Mouse (Mus musculus) lung, adult 2 months (tissue): ENCODE results near the gene Casp2. TPM values are rescaled to one million over a fixed set of nuclear protein-coding genes. Genes with fewer than 3 reads are reported as not detected.

Experiments
- DNase-seq: peaks from one replicate; pipeline ENCODE4 v3.0.0; 2022
- H3K4me1 ChIP-seq: fragments of 200-500 bp; 2 replicates; pipeline ENCODE4 v1.6.1; 2011; ENCODE audit warnings: low read length; ENCODE audit not compliant: control insufficient read depth, insufficient read depth
- H3K4me3 ChIP-seq: fragments of 200-500 bp; replicated peaks from 2 replicates; pipeline ENCODE3; 2011; ENCODE audit warnings: low read depth, mild to moderate bottlenecking, control low read depth, low read length; ENCODE audit errors: extremely low read depth
- CTCF ChIP-seq: fragments of 200-500 bp; IDR thresholded peaks from 2 replicates; pipeline ENCODE4 v1.5.1; 2011; ENCODE audit warnings: mild to moderate bottlenecking, low read length, control low read depth; ENCODE audit not compliant: insufficient read depth
- POLR2A ChIP-seq: fragments of 200-500 bp; IDR thresholded peaks from 2 replicates; pipeline ENCODE4 v1.6.1; 2011; ENCODE audit warnings: low read depth, mild to moderate bottlenecking, control low read depth, low read length, borderline replicate concordance; ENCODE audit errors: extremely low read depth
- WGBS: fragments of 180-500 bp; shearing (Covaris S2); methylation state at CpG from one replicate; pipeline ENCODE4 v1.1.7; 2018; 5-methylcytosine and 5-hydroxymethylcytosine counted together
- polyA plus RNA-seq: library from polyadenylated mRNA; depleted of rRNA; stranded (reverse); fragments of >200 nt; gene quantifications from 2 replicates; pipeline ENCODE4 v1.2.3, GENCODE M21; 2012; rRNA removed

Gene Casp2
- polyA plus RNA-seq, 1 experiment: 36.7 TPM

GRCm38 (mm10) chr6:42310427-42311053 is 45.8 kb downstream of the Casp2 start:
- WGBS: 78% methylated on average over 2 of the region's 2 CpGs
- no peaks in the 10 kb centered on the region for H3K4me1 ChIP-seq
- DNase-seq: no peak
- no peak for TF ChIP-seq POLR2A
- no peak overlapping the region for H3K4me3 ChIP-seq

- Histone ChIP-seq H3K4me3 (no peak overlapping the region), H3K4me1 (no peaks in the 10 kb centered on the region)
- TF ChIP-seq POLR2A: no peak
- TF ChIP-seq CTCF: no peak
- no peak for DNase-seq
- 71% methylated on average over 4 of the region's 4 CpGs for WGBS
Observed at GRCm38 (mm10) chr6:42318293-42318692, 53.5 kb downstream of the Casp2 start.

- 5% methylated on average over 28 of the region's 28 CpGs for WGBS
- Histone ChIP-seq H3K4me3 (no peak overlapping the region), H3K4me1 (peaks cover 5% of the 10 kb centered on the region)
- TF ChIP-seq CTCF (no peak), POLR2A (no peak)
- no peak for DNase-seq
Observed at GRCm38 (mm10) chr6:42323371-42324066, 58.7 kb downstream of the Casp2 start.

- no peak overlapping the region for H3K4me3 ChIP-seq
- WGBS: under 1% methylated on average over 27 of the region's 32 CpGs
- DNase-seq: no peak
Observed at GRCm38 (mm10) chr6:42324067-42324481, 59.3 kb downstream of the Casp2 start.

DNA sequence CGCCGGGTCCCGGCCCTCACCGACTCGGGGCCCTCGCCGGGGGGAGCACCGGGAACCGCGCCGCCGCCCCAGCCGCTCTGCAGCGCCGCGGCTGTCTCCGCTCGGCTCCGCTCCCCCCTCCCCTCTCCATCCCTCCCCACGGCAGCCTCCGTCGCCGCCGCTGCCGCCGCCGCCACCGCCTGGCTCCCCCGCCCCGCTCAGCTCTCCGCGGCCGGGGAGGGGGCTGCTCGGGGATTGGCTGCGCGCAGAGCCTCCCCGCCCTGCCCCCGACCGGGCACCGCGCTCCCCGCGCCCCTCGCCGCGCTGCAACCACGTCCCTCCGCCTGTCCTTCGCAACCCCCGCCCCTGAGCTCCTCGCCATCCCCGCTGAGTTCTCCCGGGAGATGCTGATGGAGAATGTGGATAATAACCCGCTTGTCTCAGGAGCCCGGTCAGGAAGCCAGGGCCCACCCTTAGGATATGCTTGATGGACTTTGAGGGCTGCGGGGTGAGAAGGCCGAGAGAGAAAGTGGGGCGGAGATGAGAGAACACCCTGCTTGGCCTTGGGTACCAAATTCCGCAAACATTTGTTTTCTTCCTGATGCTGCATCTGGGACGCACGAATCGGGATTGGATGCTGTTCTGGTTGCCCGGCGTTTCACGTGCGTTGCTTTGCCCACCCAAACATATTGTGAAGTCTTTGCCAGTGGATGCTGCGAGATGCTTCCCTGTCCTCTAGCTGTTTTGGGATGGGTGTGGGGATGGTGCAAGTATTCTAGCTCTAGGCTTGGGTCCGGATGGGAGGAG is 59.9 kb downstream of the Casp2 start, which contains the start of gene Fam131b:
Gene Fam131b, minus strand, starts transcription at position 162 of the 786 bp plus-strand sequence.
- TF ChIP-seq CTCF (no peak), POLR2A (no peak)
- under 1% methylated on average over 44 of the region's 68 CpGs for WGBS
- Histone ChIP-seq H3K4me3 (peak within 1 kb of the TSS; percentile 44), H3K4me1 (peaks cover 5% of the 10 kb centered on the region)
- peak; percentile 12 for DNase-seq

More at GRCm38 (mm10) chr6:42324067-42324481, 59.3 kb downstream of the Casp2 start:
- peaks cover 5% of the 10 kb centered on the region for H3K4me1 ChIP-seq
- TF ChIP-seq CTCF: no peak

GRCm38 (mm10) chr6:42325268-42325609 is 60.5 kb downstream of the Casp2 start:
- TF ChIP-seq POLR2A (no peak), CTCF (peak; percentile 82)
- Histone ChIP-seq H3K4me3 (peak overlapping the region; percentile 44), H3K4me1 (peaks cover 5% of the 10 kb centered on the region)
- 10% methylated on average over 7 of the region's 7 CpGs for WGBS
- peak; percentile 78 for DNase-seq

DNA sequence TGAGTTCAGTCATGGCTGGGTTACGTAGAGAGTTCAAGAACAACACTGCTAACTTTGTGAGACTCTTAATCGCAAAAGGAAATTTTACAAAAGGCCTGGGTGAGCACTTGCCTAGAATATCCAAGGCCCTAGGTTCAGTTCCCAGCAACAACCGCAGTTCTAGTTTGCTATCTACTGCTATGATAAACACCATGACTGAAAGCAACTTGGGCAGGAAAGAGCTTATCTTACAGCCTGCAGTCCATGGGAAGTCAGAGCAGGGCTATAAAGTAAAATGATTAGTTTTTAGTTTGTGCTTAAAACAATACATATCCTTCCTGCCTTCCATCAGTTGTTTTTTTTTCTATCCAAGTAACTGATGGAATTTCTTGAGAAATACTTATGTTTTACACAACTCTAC is 61.7 kb downstream of the Casp2 start:
- no peak for DNase-seq
- 82% methylated on average over 3 of the region's 3 CpGs for WGBS
- TF ChIP-seq POLR2A (no peak), CTCF (no peak)
- no peak overlapping the region for H3K4me3 ChIP-seq
- H3K4me1 ChIP-seq: peaks cover 5% of the 10 kb centered on the region

GRCm38 (mm10) chr6:42328757-42329156 is 64.0 kb downstream of the Casp2 start:
- no peak for TF ChIP-seq POLR2A
- TF ChIP-seq CTCF: no peak
- no peak overlapping the region for H3K4me3 ChIP-seq
- WGBS: 78% methylated on average over 3 of the region's 3 CpGs
- DNase-seq: no peak
- peaks cover 3% of the 10 kb centered on the region for H3K4me1 ChIP-seq

DNA sequence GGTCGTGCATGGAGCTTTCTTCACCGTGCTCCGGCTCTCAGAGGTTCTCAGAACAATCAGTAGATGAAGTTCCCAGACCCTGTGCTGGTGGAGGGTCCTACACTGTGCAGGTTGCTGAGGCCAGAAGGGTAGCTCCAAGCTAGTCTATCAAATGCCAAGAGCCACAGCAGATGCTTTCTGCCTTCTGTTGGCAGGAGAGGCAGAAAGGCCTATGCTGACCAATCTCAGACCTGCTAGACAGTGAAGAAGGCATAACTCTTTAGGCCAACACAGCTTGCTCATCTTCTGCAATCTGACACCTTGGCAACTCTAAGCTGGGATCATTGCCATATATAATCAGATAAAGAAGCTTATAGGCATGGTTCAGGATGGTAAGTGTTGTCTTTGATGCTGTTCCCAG is 65.4 kb downstream of the Casp2 start:
- no peak for DNase-seq
- 68% methylated on average over 3 of the region's 3 CpGs for WGBS
- Histone ChIP-seq H3K4me3 (no peak overlapping the region), H3K4me1 (no peaks in the 10 kb centered on the region)
- no peak for TF ChIP-seq CTCF
- TF ChIP-seq POLR2A: no peak

- DNase-seq: no peak
- WGBS: 92% methylated on average over 3 of the region's 3 CpGs
- Histone ChIP-seq H3K4me3 (no peak overlapping the region), H3K4me1 (no peaks in the 10 kb centered on the region)
- TF ChIP-seq POLR2A: no peak
- no peak for TF ChIP-seq CTCF
Observed at GRCm38 (mm10) chr6:42330946-42331345, 66.2 kb downstream of the Casp2 start.

Other genes starting within 250 kb of the Casp2 start
- not detected in 2 replicates for gene Sva, start 226.6 kb upstream of the Casp2 start, polyA plus RNA-seq
- gene Tas2r139, start 124.0 kb upstream of the Casp2 start, polyA plus RNA-seq: not detected in 2 replicates
- not detected in 2 replicates for gene Tas2r144, start 49.7 kb upstream of the Casp2 start, polyA plus RNA-seq
- gene Gstk1, start 19.1 kb upstream of the Casp2 start, polyA plus RNA-seq: 39.4 and 47.4 TPM in 2 replicates
- gene Tmem139, start 3.0 kb upstream of the Casp2 start, polyA plus RNA-seq: 5.7 and 7.2 TPM in 2 replicates
- gene Clcn1, start 21.7 kb downstream of the Casp2 start, polyA plus RNA-seq: 0.34 and 1.5 TPM in 2 replicates
- gene Fam131b, start 59.7 kb downstream of the Casp2 start, polyA plus RNA-seq: 0.42 and 0.45 TPM in 2 replicates
- gene Zyx, start 84.6 kb downstream of the Casp2 start, polyA plus RNA-seq: 311 and 352 TPM in 2 replicates
- 22.4 and 26.7 TPM in 2 replicates for gene Epha1, start 108.3 kb downstream of the Casp2 start, polyA plus RNA-seq
- gene Tas2r143, start 135.3 kb downstream of the Casp2 start, polyA plus RNA-seq: 0.63 and 0.92 TPM in 2 replicates
- gene Tas2r135, start 140.4 kb downstream of the Casp2 start, polyA plus RNA-seq: 0.50 TPM in 1 of 2 replicates, not detected in the other
- 0.22 TPM in 1 of 2 replicates, not detected in the other for gene Tas2r126, start 169.6 kb downstream of the Casp2 start, polyA plus RNA-seq
- gene Olfr458, start 200.2 kb downstream of the Casp2 start, polyA plus RNA-seq: not detected in 2 replicates
- gene Olfr457, start 211.3 kb downstream of the Casp2 start, polyA plus RNA-seq: not detected in 2 replicates
- not detected in 2 replicates for gene Olfr456, start 222.2 kb downstream of the Casp2 start, polyA plus RNA-seq